ENCODE assay signal across 8 mouse cellular contexts in genomic region chr15:79545921-79546399, GRCm38 (mm10). TPM values are rescaled to one million over a fixed set of nuclear protein-coding genes. Genes with fewer than 3 reads are reported as not detected.
A peak's percentile ranks its signal among the peaks of the same experiment; 100 is the strongest.
DNase-seq lines count a peak whose midpoint lies in the region; ATAC-seq and TF ChIP-seq lines count a peak whose summit lies in the region.

No protein-coding gene starts in this region.

- H3K4me2 ChIP-seq in forebrain, embryonic 16.5 days (ENCODE audit: low read length), result peak overlapping the region; percentile 90
- peak overlapping the region; percentile 90 for H3K4me2 ChIP-seq in hindbrain, embryonic 12.5 days (replicated peaks)
- peak overlapping the region; percentile 69 for H3K4me2 ChIP-seq in limb, embryonic 14.5 days (replicated peaks; ENCODE audit: low read depth, low read length, severe bottlenecking)
- H3K4me2 ChIP-seq in midbrain, embryonic 12.5 days (replicated peaks), result peak overlapping the region; percentile 88

- WGBS in forebrain, embryonic 16.5 days, result under 1% methylated on average over 51 of the region's 52 CpGs
- WGBS in hindbrain, embryonic 12.5 days, result 0% methylated on average over 52 of the region's 52 CpGs
- 1% methylated on average over 25 of the region's 52 CpGs for WGBS in limb, embryonic 14.5 days
- under 1% methylated on average over 46 of the region's 52 CpGs for WGBS in midbrain, embryonic 12.5 days

- no peak for TF ChIP-seq CTCF in ES-Bruce4 (IDR thresholded peaks at IDR 0.05; ENCODE audit: low read depth, low read length)

- H3K9me3 ChIP-seq in ES-Bruce4 (replicated peaks; ENCODE audit: control insufficient read depth, insufficient read depth, low read length, poor library complexity, severe bottlenecking), result no peaks in the 10 kb centered on the region
- no peaks in the 10 kb centered on the region for H3K9me3 ChIP-seq in forebrain, embryonic 16.5 days (ENCODE audit: control insufficient read depth, low read length)
- H3K9me3 ChIP-seq in hindbrain, embryonic 12.5 days (replicated peaks), result no peaks in the 10 kb centered on the region
- H3K9me3 ChIP-seq in limb, embryonic 14.5 days (ENCODE audit: control insufficient read depth, low read length), result no peaks in the 10 kb centered on the region
- no peaks in the 10 kb centered on the region for H3K9me3 ChIP-seq in midbrain, embryonic 12.5 days

- H3K9ac ChIP-seq in ES-Bruce4 (ENCODE audit: low read depth, poor library complexity, severe bottlenecking), result peak overlapping the region; percentile 89
- H3K9ac ChIP-seq in forebrain, embryonic 16.5 days (replicated peaks; ENCODE audit: low read depth, low read length), result peak overlapping the region; percentile 98
- peak overlapping the region; percentile 89 for H3K9ac ChIP-seq in hindbrain, embryonic 12.5 days
- peak overlapping the region; percentile 99 for H3K9ac ChIP-seq in limb, embryonic 14.5 days (ENCODE audit: low read depth, low read length, severe bottlenecking)
- peak overlapping the region; percentile 98 for H3K9ac ChIP-seq in midbrain, embryonic 12.5 days (replicated peaks)

- peak overlapping the region; percentile 56 for H3K27ac ChIP-seq in ES-Bruce4 (ENCODE audit: insufficient read depth, low read length)
- peak overlapping the region; percentile 98 for H3K27ac ChIP-seq in forebrain, embryonic 16.5 days (ENCODE audit: low read length)
- H3K27ac ChIP-seq in hindbrain, embryonic 12.5 days, result peak overlapping the region; percentile 98
- H3K27ac ChIP-seq in limb, embryonic 14.5 days (replicated peaks; ENCODE audit: low read depth, low read length), result peak overlapping the region; percentile 99
- peak overlapping the region; percentile 97 for H3K27ac ChIP-seq in midbrain, embryonic 12.5 days (replicated peaks)

- H3K4me3 ChIP-seq in ES-Bruce4 (ENCODE audit: low read depth, low read length), result peak overlapping the region; percentile 80
- peak overlapping the region; percentile 91 for H3K4me3 ChIP-seq in forebrain, embryonic 16.5 days (replicated peaks; ENCODE audit: low read length)
- H3K4me3 ChIP-seq in hindbrain, embryonic 12.5 days, result peak overlapping the region; percentile 83
- peak overlapping the region; percentile 69 for H3K4me3 ChIP-seq in limb, embryonic 14.5 days (replicated peaks; ENCODE audit: low read length)
- H3K4me3 ChIP-seq in midbrain, embryonic 12.5 days, result peak overlapping the region; percentile 85

- no peaks in the 10 kb centered on the region for H3K4me1 ChIP-seq in ES-Bruce4 (ENCODE audit: control insufficient read depth, insufficient read depth, low read length)
- H3K4me1 ChIP-seq in forebrain, embryonic 16.5 days (replicated peaks; ENCODE audit: control insufficient read depth, insufficient read depth, low read length), result peaks cover 24% of the 10 kb centered on the region
- peaks cover 22% of the 10 kb centered on the region for H3K4me1 ChIP-seq in hindbrain, embryonic 12.5 days
- H3K4me1 ChIP-seq in limb, embryonic 14.5 days (ENCODE audit: control insufficient read depth, insufficient read depth, low read length), result peaks cover 12% of the 10 kb centered on the region
- H3K4me1 ChIP-seq in midbrain, embryonic 12.5 days, result peaks cover 30% of the 10 kb centered on the region

- H3K27me3 ChIP-seq in ES-Bruce4 (ENCODE audit: control insufficient read depth, insufficient read depth, low read length, poor library complexity, severe bottlenecking), result no peaks in the 10 kb centered on the region
- no peaks in the 10 kb centered on the region for H3K27me3 ChIP-seq in forebrain, embryonic 16.5 days (replicated peaks; ENCODE audit: control insufficient read depth, insufficient read depth, low read length)
- 0 out of 2 replicates have a peak, but pooled peaks cover 5% of the 10 kb centered on the region for H3K27me3 ChIP-seq in hindbrain, embryonic 12.5 days
- H3K27me3 ChIP-seq in limb, embryonic 14.5 days (ENCODE audit: control insufficient read depth, insufficient read depth, low read length), result no peaks in the 10 kb centered on the region
- 0 out of 2 replicates have a peak, but pooled peaks cover 3% of the 10 kb centered on the region for H3K27me3 ChIP-seq in midbrain, embryonic 12.5 days

- TF ChIP-seq POLR2A in ES-Bruce4 (IDR thresholded peaks at IDR 0.05; ENCODE audit: insufficient read depth, low read length), result no peak
- TF ChIP-seq POLR2A in limb, embryonic 14.5 days (IDR thresholded peaks at IDR 0.05; ENCODE audit: borderline replicate concordance, extremely low read depth, insufficient read depth, insufficient read length), result no peak

- no peak for TF ChIP-seq EP300 in ES-Bruce4 (IDR thresholded peaks at IDR 0.05; ENCODE audit: insufficient read depth, low read depth, low read length)

- peak; percentile 77 for DNase-seq in 3134 (ENCODE audit: extremely low read depth, insufficient read length, low spot score)
- peak; percentile 34 for DNase-seq in c-Kit-positive CD71-positive TER-119-negative erythroid progenitor cells, embryonic 14.5 days (ENCODE audit: low read depth)
- peak; percentile 41 for DNase-seq in limb, embryonic 14.5 days (ENCODE audit: low spot score)
- DNase-seq in testis, postnatal 10 days (ENCODE audit: low spot score), result peak; percentile 83

- H3K36me3 ChIP-seq in ES-Bruce4 (ENCODE audit: control insufficient read depth, insufficient read depth, low read length, poor library complexity, severe bottlenecking), result peaks cover 35% of the 10 kb centered on the region
- H3K36me3 ChIP-seq in forebrain, embryonic 16.5 days (ENCODE audit: control insufficient read depth, insufficient read depth), result peaks cover 24% of the 10 kb centered on the region
- peaks cover 33% of the 10 kb centered on the region for H3K36me3 ChIP-seq in hindbrain, embryonic 12.5 days
- peaks cover 38% of the 10 kb centered on the region for H3K36me3 ChIP-seq in limb, embryonic 14.5 days (ENCODE audit: control insufficient read depth, insufficient read depth, low read length)
- peaks cover 35% of the 10 kb centered on the region for H3K36me3 ChIP-seq in midbrain, embryonic 12.5 days

- ATAC-seq in forebrain, embryonic 16.5 days, result peak; percentile 63
- peak; percentile 80 for ATAC-seq in hindbrain, embryonic 12.5 days (ENCODE audit: low FRiP score)
- peak; percentile 42 for ATAC-seq in limb, embryonic 14.5 days (ENCODE audit: low FRiP score, low read depth)
- peak; percentile 60 for ATAC-seq in midbrain, embryonic 12.5 days (ENCODE audit: low FRiP score, low read depth)

RNA-seq across cellular contexts. Expression of gene Ddx17, which starts 0.6 kb away (rescaled TPM):
- 375 and 392 TPM in 2 replicates for polyA plus RNA-seq in ES-Bruce4 (2011; ENCODE audit: insufficient read depth, insufficient read length, low read depth, missing spikeins)
- polyA plus RNA-seq in forebrain, embryonic 16.5 days (2015; fragmentation: Nextera tagmentation; extraction: Ambion mirVana), result 60.2 and 63.3 TPM in 2 replicates
- polyA plus RNA-seq in hindbrain, embryonic 12.5 days (2016; fragmentation: Nextera tagmentation; extraction: Ambion mirVana), result 76.5 and 77.2 TPM in 2 replicates
- polyA plus RNA-seq in limb, embryonic 14.5 days (2012; rRNA removed), result 724 and 821 TPM in 2 replicates
- polyA plus RNA-seq in limb, embryonic 14.5 days (2014; fragmentation: Nextera tagmentation; extraction: Ambion mirVana), result 92.6 and 98.0 TPM in 2 replicates
- polyA plus RNA-seq in midbrain, embryonic 12.5 days (2016; fragmentation: Nextera tagmentation; extraction: Ambion mirVana), result 73.6 and 74.9 TPM in 2 replicates

RNA-seq across cellular contexts. Expression of gene Kdelr3, which starts 29.7 kb away (rescaled TPM):
- 41.4 and 43.9 TPM in 2 replicates for polyA plus RNA-seq in ES-Bruce4 (2011; ENCODE audit: insufficient read depth, insufficient read length, low read depth, missing spikeins)
- polyA plus RNA-seq in forebrain, embryonic 16.5 days (2015; fragmentation: Nextera tagmentation; extraction: Ambion mirVana), result 4.8 and 8.7 TPM in 2 replicates
- polyA plus RNA-seq in hindbrain, embryonic 12.5 days (2016; fragmentation: Nextera tagmentation; extraction: Ambion mirVana), result 32.2 and 39.2 TPM in 2 replicates
- polyA plus RNA-seq in limb, embryonic 14.5 days (2012; rRNA removed), result 143 and 171 TPM in 2 replicates
- 137 and 158 TPM in 2 replicates for polyA plus RNA-seq in limb, embryonic 14.5 days (2014; fragmentation: Nextera tagmentation; extraction: Ambion mirVana)
- 18.2 and 26.6 TPM in 2 replicates for polyA plus RNA-seq in midbrain, embryonic 12.5 days (2016; fragmentation: Nextera tagmentation; extraction: Ambion mirVana)

RNA-seq across cellular contexts. Expression of gene Kcnj4, which starts 40.9 kb away (rescaled TPM):
- 4.5 TPM in 2 replicates for polyA plus RNA-seq in ES-Bruce4 (2011; ENCODE audit: insufficient read depth, insufficient read length, low read depth, missing spikeins)
- polyA plus RNA-seq in forebrain, embryonic 16.5 days (2015; fragmentation: Nextera tagmentation; extraction: Ambion mirVana), result 0.11 and 0.43 TPM in 2 replicates
- not detected in 2 replicates for polyA plus RNA-seq in hindbrain, embryonic 12.5 days (2016; fragmentation: Nextera tagmentation; extraction: Ambion mirVana)
- 0.36 and 0.43 TPM in 2 replicates for polyA plus RNA-seq in limb, embryonic 14.5 days (2012; rRNA removed)
- 0.08 TPM in 1 of 2 replicates, not detected in the other for polyA plus RNA-seq in limb, embryonic 14.5 days (2014; fragmentation: Nextera tagmentation; extraction: Ambion mirVana)
- polyA plus RNA-seq in midbrain, embryonic 12.5 days (2016; fragmentation: Nextera tagmentation; extraction: Ambion mirVana), result not detected in 2 replicates

RNA-seq across cellular contexts. Expression of gene Dmc1, which starts 58.9 kb away (rescaled TPM):
- 23.5 and 26.8 TPM in 2 replicates for polyA plus RNA-seq in ES-Bruce4 (2011; ENCODE audit: insufficient read depth, insufficient read length, low read depth, missing spikeins)
- polyA plus RNA-seq in forebrain, embryonic 16.5 days (2015; fragmentation: Nextera tagmentation; extraction: Ambion mirVana), result 0.84 and 0.94 TPM in 2 replicates
- 2.0 and 2.2 TPM in 2 replicates for polyA plus RNA-seq in hindbrain, embryonic 12.5 days (2016; fragmentation: Nextera tagmentation; extraction: Ambion mirVana)
- 13.1 and 13.6 TPM in 2 replicates for polyA plus RNA-seq in limb, embryonic 14.5 days (2012; rRNA removed)
- polyA plus RNA-seq in limb, embryonic 14.5 days (2014; fragmentation: Nextera tagmentation; extraction: Ambion mirVana), result 2.6 TPM in 2 replicates
- 1.1 and 1.4 TPM in 2 replicates for polyA plus RNA-seq in midbrain, embryonic 12.5 days (2016; fragmentation: Nextera tagmentation; extraction: Ambion mirVana)

Comparison
In these comparisons a context has a peak if more than half of its experiments do, and no peak if none do; other contexts are left out.
1. Peak in every context shown above with its lines: DNase-seq, ATAC-seq, H3K4me3 ChIP-seq and H3K27ac ChIP-seq.